Mouse (Mus musculus) stomach, embryonic 14.5 days (tissue): ENCODE measurements at regions not wholly inside any gene's neighbourhood (a gene's known extent, or its start where the extent isn't known, plus 50 kb on each side); places are given as distances from the start of the nearest gene placed in this dataset.

Experiments
- ATAC-seq: fragments of 200-750 bp; cut with Nextera tagmentation; 2 replicates; pipeline ENCODE4 v1.8.0; 2017; ENCODE audit warnings: low read depth, moderate TSS enrichment; ENCODE audit not compliant: insufficient number of reproducible peaks, insufficient read depth, low FRiP score
- H3K27ac ChIP-seq: fragments of 300-500 bp; sonication (generic); 2 replicates; pipeline ENCODE4 v1.5.1; 2014; ENCODE audit warnings: mild to moderate bottlenecking, low read length, moderate library complexity, mixed read lengths
- H3K27me3 ChIP-seq: fragments of 300-500 bp; sonication (generic); 2 replicates; pipeline ENCODE4 v1.6.1; 2014; ENCODE audit warnings: low read length, control low read depth, mixed read lengths; ENCODE audit not compliant: control insufficient read depth, insufficient read depth
- H3K36me3 ChIP-seq: fragments of 300-500 bp; sonication (generic); 2 replicates; pipeline ENCODE4 v1.6.1; 2014; ENCODE audit warnings: mild to moderate bottlenecking, control low read depth, low read length, moderate library complexity, mixed read lengths; ENCODE audit not compliant: control insufficient read depth, insufficient read depth
- H3K4me1 ChIP-seq: fragments of 300-500 bp; sonication (generic); 2 replicates; pipeline ENCODE4 v1.6.1; 2014; ENCODE audit warnings: low read length, control low read depth, mixed read lengths; ENCODE audit not compliant: control insufficient read depth, insufficient read depth
- H3K4me2 ChIP-seq: fragments of 300-500 bp; sonication (generic); replicated peaks from 2 replicates; pipeline ENCODE4 v1.6.1; 2014; ENCODE audit warnings: low read depth, low read length, control low read depth
- H3K4me3 ChIP-seq: fragments of 300-500 bp; sonication (generic); 2 replicates; pipeline ENCODE4 v1.5.1; 2014; ENCODE audit warnings: low read depth, low read length, control low read depth
- H3K9ac ChIP-seq: fragments of 300-500 bp; sonication (generic); replicated peaks from 2 replicates; pipeline ENCODE4 v1.6.1; 2014; ENCODE audit warnings: low read depth, mild to moderate bottlenecking, control low read depth, low read length, moderate library complexity, mixed read lengths
- H3K9me3 ChIP-seq: fragments of 300-500 bp; sonication (generic); 2 replicates; pipeline ENCODE4 v1.6.1; 2016; ENCODE audit warnings: low read depth, low read length, control low read depth; ENCODE audit not compliant: control insufficient read depth
- WGBS: fragments of 180-500 bp; shearing (Covaris S2); extraction: QIAGEN DNeasy Blood & Tissue Kit; methylation state at CpG from one replicate; pipeline ENCODE4 v1.1.7; 2014; 5-methylcytosine and 5-hydroxymethylcytosine counted together

DNA sequence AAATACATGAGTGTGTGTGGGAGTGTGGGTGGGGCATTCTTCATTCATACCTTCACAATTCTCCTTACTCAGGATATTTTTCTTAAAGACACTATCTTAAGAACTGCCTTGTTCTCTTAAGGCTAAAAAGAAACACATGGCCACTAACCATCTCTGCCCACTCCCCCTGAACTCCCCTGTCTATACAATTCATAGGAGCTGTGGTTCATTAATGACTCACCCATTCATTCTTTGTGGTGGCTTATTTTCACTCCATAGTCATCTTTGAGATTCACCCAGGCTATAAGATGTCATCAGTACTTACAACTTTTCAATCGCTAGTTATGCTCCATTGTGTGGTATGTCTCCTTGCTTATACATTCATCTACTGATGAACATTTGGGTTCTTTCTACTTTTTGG is 97.7 kb upstream of the Spred1 start:
- no peak overlapping the region for H3K9ac ChIP-seq
- no peak for ATAC-seq
- H3K4me3 ChIP-seq = no peak overlapping the region
- H3K36me3 ChIP-seq = no peaks in the 10 kb centered on the region
- H3K9me3 ChIP-seq = no peaks in the 10 kb centered on the region
- WGBS = 94% methylated on average over 1 of the region's 1 CpGs
- no peak overlapping the region for H3K27ac ChIP-seq
- no peaks in the 10 kb centered on the region for H3K27me3 ChIP-seq
- peaks cover 11% of the 10 kb centered on the region; the same call in 1 of the 2 replicates for H3K4me1 ChIP-seq
- H3K4me2 ChIP-seq = no peak overlapping the region

DNA sequence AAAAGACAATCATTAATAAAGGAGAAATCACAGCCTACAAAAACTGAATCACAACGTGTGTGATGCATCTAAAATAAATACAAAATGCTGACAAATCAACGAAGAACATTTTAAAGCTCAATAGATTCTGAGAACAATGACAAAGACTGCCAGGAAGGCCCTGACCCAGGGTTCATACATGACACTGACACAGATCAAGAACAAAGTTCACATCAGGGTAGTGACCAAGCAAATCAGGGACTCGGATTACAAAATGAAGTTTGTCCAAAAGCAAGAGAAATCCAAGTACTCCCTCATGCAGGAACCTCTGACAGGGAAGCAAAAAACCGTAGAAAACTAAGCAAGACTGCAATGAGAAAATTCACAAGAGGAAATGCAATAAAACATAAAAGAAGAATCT is 94.1 kb upstream of the Spred1 start:
- Histone ChIP-seq H3K4me1 (no peaks in the 10 kb centered on the region), H3K36me3 (no peaks in the 10 kb centered on the region), H3K9me3 (no peaks in the 10 kb centered on the region), H3K4me2 (no peak overlapping the region), H3K27ac (no peak overlapping the region), H3K27me3 (no peaks in the 10 kb centered on the region), H3K4me3 (no peak overlapping the region), H3K9ac (no peak overlapping the region)
- WGBS = 55% methylated on average over 4 of the region's 4 CpGs
- ATAC-seq = no peak

DNA sequence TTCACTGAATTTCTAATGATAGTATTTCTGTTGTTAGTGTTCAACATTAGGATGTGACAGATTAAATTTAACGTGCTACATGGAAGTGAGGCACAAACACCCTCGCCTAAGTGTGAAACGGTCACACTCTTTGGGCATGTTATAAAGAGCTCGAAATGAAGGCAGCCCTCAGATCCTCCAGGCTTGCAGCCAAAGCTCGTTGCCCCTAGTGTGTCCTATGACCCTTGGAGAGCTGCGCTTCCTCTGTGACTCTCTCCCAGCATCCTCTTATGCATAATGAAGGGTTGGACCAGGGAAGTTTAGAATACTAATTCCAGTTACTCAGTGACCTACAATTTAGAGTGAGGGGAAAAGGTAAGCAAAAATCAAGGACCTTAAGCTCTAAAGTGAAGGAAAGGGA is 92.4 kb upstream of the Spred1 start:
- 62% methylated on average over 6 of the region's 6 CpGs for WGBS
- H3K36me3 ChIP-seq = no peaks in the 10 kb centered on the region
- ATAC-seq = no peak

DNA sequence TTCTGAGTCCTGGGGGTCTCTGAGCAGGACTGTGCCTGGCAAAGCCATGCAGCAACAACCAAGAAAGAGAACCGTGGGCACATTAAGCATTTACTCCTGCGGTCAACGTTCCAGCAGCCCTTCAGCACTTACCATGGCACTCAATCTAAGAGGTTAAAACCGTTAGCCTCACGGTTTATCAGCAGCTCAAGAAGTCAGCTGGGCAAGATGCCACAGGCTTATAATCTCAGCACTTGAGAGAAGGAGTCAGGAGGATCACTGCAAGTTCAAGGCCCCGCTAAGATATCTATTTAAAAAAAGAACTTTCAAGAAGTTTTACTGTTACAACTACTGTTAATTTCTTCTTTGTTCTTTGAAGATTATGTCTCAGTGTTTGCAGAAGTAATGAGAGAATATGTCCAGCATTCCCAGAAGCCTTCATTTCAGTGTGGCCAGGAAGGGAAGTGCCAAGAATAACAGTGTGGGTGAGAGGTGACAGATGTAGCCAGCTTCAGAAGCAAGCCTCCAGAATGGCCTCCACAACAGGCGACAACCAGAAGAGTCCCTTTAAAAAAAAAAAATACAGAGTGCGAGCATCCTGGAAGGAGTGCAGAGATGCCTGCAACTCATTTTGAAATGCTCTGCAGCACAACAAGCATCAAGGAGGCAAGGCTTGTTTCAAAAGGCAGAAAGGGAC is 84.8 kb upstream of the Spred1 start:
- Histone ChIP-seq H3K27me3 (no peaks in the 10 kb centered on the region), H3K4me1 (peaks cover 4% of the 10 kb centered on the region; the same call in 1 of the 2 replicates), H3K27ac (no peak overlapping the region), H3K9me3 (no peaks in the 10 kb centered on the region), H3K36me3 (no peaks in the 10 kb centered on the region), H3K4me2 (no peak overlapping the region), H3K4me3 (no peak overlapping the region), H3K9ac (no peak overlapping the region)
- no peak for ATAC-seq
- 63% methylated on average over 8 of the region's 8 CpGs for WGBS

More for the DNA sequence above, 92.4 kb upstream of the Spred1 start:
- no peaks in the 10 kb centered on the region for H3K4me1 ChIP-seq
- no peak overlapping the region for H3K4me2 ChIP-seq
- H3K27ac ChIP-seq = no peak overlapping the region
- H3K4me3 ChIP-seq = no peak overlapping the region
- no peak overlapping the region for H3K9ac ChIP-seq
- H3K9me3 ChIP-seq = no peaks in the 10 kb centered on the region
- H3K27me3 ChIP-seq = no peaks in the 10 kb centered on the region

- H3K9ac ChIP-seq = no peak overlapping the region
- no peaks in the 10 kb centered on the region for H3K36me3 ChIP-seq
- no peak for ATAC-seq
- peaks cover 4% of the 10 kb centered on the region; the same call in 1 of the 2 replicates for H3K4me1 ChIP-seq
- no peak overlapping the region for H3K4me3 ChIP-seq
- H3K27ac ChIP-seq = no peak overlapping the region
- no peak overlapping the region for H3K4me2 ChIP-seq
- H3K9me3 ChIP-seq = no peaks in the 10 kb centered on the region
- 37% methylated on average over 3 of the region's 3 CpGs for WGBS
- no peaks in the 10 kb centered on the region for H3K27me3 ChIP-seq
These were observed 81.0 kb upstream of the Spred1 start for GRCm38 (mm10) chr2:117040211-117040610.

DNA sequence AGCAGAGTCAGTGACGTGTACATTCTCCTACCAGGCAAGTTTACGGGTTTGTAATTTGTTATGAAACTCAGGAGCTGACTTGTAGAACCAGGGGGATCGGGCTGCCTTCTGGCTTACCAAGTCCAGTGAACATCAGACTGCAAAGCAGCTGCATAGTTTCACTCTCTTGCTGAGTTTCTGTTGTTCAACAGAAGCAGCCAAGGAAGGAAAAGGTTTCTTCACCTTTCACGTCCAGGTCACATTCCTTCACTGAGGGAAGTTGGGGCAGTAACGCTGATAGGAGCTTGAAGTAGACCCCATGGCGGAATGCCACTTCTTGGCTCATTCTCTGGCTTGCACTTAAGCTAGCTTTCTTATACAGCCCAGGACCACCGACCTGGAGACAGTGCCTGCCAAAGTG is 77.3 kb upstream of the Spred1 start:
- Histone ChIP-seq H3K4me2 (no peak overlapping the region), H3K27me3 (no peaks in the 10 kb centered on the region), H3K4me1 (peaks cover 4% of the 10 kb centered on the region; the same call in 1 of the 2 replicates), H3K9me3 (no peaks in the 10 kb centered on the region), H3K9ac (no peak overlapping the region), H3K4me3 (no peak overlapping the region), H3K36me3 (no peaks in the 10 kb centered on the region), H3K27ac (no peak overlapping the region)
- ATAC-seq = no peak
- 37% methylated on average over 7 of the region's 7 CpGs for WGBS

DNA sequence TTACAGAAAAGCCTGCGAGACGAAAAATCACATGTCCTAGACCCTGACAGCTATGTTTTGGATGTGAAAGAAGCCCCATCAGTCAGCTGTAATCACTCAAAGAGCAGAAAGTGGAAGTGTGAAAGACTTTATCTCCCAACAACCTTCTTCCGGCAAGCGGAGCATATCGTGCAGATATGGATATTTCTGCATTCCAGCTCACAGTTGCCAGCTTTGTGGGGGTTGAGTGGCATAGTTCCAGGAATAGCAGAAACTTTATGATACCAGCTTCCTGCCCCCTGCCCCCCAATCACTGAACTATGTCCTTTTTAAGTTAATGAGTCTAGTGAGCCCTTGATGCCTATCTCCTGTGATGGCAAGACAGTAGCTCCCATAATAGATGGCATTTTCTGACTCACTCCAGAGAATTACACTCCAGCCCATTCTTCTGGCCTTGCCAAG is 72.9 kb upstream of the Spred1 start:
- Histone ChIP-seq H3K27me3 (no peaks in the 10 kb centered on the region), H3K27ac (no peak overlapping the region), H3K4me2 (no peak overlapping the region), H3K4me3 (no peak overlapping the region), H3K9me3 (no peaks in the 10 kb centered on the region), H3K36me3 (no peaks in the 10 kb centered on the region), H3K9ac (no peak overlapping the region), H3K4me1 (no peaks in the 10 kb centered on the region)
- 64% methylated on average over 5 of the region's 5 CpGs for WGBS
- ATAC-seq = no peak

DNA sequence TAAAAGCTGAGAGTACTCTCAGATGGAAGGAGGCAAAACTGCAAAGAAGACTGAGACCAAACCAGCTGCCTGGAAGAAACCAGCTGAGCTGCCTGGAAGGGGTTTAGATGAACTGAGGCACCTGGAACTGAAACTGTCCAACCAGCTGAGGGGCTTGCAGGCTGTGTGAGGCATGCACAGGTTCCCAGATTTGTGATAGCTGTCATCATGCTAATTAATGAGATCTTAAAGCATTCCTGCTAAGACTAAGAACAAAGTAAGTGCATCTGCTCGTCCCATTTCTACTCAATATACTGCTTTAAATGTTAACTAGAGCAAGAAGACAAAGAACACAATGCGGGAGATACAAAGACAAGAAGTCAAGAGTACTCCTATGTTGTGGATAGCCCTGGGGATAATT is 71.1 kb upstream of the Spred1 start:
- no peaks in the 10 kb centered on the region for H3K36me3 ChIP-seq
- no peaks in the 10 kb centered on the region for H3K4me1 ChIP-seq
- ATAC-seq = no peak
- H3K9ac ChIP-seq = no peak overlapping the region
- 83% methylated on average over 2 of the region's 2 CpGs for WGBS
- H3K27ac ChIP-seq = no peak overlapping the region
- no peaks in the 10 kb centered on the region for H3K27me3 ChIP-seq
- no peak overlapping the region for H3K4me3 ChIP-seq
- no peak overlapping the region for H3K4me2 ChIP-seq
- no peaks in the 10 kb centered on the region for H3K9me3 ChIP-seq

DNA sequence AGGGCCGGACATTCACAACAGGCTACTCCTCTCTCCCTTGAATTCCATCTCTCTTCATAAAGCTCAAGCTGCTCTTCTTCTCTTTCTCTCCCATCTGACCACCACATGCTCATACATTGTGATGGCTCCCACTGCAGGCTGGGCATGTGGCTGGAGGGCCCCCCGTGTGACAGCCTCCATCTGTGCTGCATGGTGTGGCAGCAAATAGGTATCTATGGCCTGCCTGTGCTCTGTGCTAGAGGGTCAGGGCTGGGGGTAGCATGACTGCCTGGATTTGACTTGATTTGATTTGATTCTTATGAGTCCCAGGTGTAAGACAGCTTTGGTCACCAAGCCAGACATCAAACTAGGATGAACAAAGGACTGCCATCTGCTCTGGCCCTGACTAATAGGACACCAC is 57.0 kb upstream of the Spred1 start:
- no peaks in the 10 kb centered on the region for H3K36me3 ChIP-seq
- WGBS = 83% methylated on average over 2 of the region's 2 CpGs
- no peak overlapping the region for H3K4me3 ChIP-seq
- H3K27me3 ChIP-seq = no peaks in the 10 kb centered on the region
- H3K9ac ChIP-seq = no peak overlapping the region
- no peaks in the 10 kb centered on the region for H3K4me1 ChIP-seq
- no peak for ATAC-seq
- no peaks in the 10 kb centered on the region for H3K9me3 ChIP-seq
- no peak overlapping the region for H3K27ac ChIP-seq
- H3K4me2 ChIP-seq = no peak overlapping the region
